Mouse (Mus musculus): ENCODE measurements around the gene Sumf2. TPM values are rescaled to one million over a fixed set of nuclear protein-coding genes. Genes with fewer than 3 reads are reported as not detected.
"Not testable (repeated sequence)": the region's sequence is repeated elsewhere in the genome, so short reads cannot be mapped to it uniquely, and the experiment has no call there.

Gene Sumf2
- polyA plus RNA-seq, 1 experiment from 2014 or later, result 32.4 TPM

DNA sequence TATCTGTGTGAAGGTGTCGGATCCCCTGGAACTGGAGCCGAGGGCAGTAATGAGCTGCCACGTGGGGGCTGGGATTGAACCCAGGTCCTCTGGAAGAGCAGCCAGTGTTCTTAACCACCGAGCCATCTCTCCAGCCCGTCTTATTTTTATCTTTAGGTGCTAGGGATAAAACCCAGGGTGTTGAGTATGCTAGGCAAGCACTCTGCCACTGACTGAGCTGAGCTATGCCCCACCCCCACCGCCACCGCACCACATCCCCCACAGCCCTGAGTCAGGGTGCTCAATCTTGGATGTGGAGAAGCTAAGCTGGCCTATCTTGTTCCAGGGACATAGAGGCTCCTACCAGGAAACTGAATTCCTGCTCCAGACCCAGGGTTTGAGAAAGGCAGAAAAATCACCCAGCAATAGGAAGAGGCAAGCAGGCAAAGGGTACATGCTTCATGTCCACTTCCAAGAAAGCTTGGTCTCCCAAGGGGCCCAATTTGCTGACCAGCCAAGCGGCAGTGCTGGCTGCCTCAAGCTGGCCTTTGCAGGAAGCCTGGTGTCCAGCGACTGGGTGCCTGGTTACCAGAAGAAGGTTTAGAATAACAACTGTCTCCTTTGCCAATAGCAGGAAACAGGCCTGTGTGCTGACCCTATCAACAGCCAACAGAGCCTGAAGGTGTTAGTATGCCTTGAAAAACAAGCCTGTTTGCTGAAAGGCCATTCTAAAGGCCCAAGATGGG lies 31.1 kb downstream of the Sumf2 start:
- Histone ChIP-seq H3K27me3 (replicated peaks) (no peaks in the 10 kb centered on the region), H3K9ac (replicated peaks) (no peak overlapping the region), H3K4me1 (no peaks in the 10 kb centered on the region), H3K27ac (replicated peaks) (no peak overlapping the region), H3K36me3 (peaks cover 26% of the 10 kb centered on the region), H3K4me3 (replicated peaks) (no peak overlapping the region), H3K4me2 (no peak overlapping the region), H3K9me3 (replicated peaks) (no peaks in the 10 kb centered on the region)
- ATAC-seq (ENCODE audit: low FRiP score), result no peak
- WGBS, result 82% methylated on average over 9 of the region's 9 CpGs

DNA sequence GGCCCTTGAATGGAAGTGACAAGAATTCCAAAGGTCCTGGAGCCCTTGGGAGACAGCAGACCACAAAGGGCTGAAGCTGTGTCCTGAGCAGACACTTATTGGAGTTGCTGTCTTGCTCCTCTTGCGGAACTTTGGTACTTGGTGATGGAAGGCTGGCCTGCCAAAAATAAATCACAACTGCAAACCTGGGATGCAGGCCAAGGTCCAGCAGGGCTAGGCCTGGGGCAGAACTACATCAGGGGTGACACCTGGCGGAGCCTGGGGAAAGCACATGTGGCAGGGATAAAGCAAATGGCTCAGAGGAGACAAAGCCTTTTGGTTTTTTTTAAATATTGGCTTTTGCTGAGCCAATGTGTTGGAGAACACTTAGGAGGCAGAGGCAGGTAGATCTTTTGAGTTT lies 32.2 kb downstream of the Sumf2 start:
- no peaks in the 10 kb centered on the region for H3K27me3 ChIP-seq (replicated peaks)
- WGBS, result 48% methylated on average over 2 of the region's 2 CpGs
- ATAC-seq (ENCODE audit: low FRiP score), result no peak
- no peaks in the 10 kb centered on the region for H3K9me3 ChIP-seq (replicated peaks)
- H3K4me1 ChIP-seq, result peaks cover 6% of the 10 kb centered on the region; the same call in 1 of the 2 replicates
- H3K4me3 ChIP-seq (replicated peaks), result no peak overlapping the region
- H3K36me3 ChIP-seq, result peaks cover 32% of the 10 kb centered on the region
- no peak overlapping the region for H3K4me2 ChIP-seq
- H3K9ac ChIP-seq (replicated peaks), result no peak overlapping the region
- H3K27ac ChIP-seq (replicated peaks), result no peak overlapping the region; the same call in 1 of the 2 replicates

DNA sequence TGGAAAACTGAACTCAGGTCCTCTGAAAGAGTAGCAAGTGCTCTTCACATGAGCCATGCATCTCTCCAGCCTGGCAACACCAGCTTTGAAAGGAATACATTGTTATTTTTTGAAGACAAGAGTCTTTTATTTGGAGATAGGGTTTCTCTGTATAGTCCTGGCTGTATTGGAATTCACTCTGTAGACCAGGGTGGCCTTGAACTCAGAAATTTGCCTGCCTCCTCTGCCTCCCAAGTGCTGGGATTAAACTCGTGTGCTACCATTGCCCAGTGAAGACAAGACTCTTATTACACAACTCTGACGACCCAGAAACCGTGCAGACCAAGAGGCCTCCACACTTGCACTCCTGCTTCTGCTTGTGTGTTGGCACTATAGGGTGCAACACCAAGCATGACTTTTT lies 33.1 kb downstream of the Sumf2 start:
- Histone ChIP-seq H3K9ac (replicated peaks) (no peak overlapping the region), H3K4me2 (no peak overlapping the region), H3K27ac (replicated peaks) (no peak overlapping the region), H3K27me3 (replicated peaks) (no peaks in the 10 kb centered on the region), H3K36me3 (peaks cover 41% of the 10 kb centered on the region), H3K4me1 (peaks cover 14% of the 10 kb centered on the region), H3K9me3 (replicated peaks) (no peaks in the 10 kb centered on the region), H3K4me3 (replicated peaks) (no peak overlapping the region)
- ATAC-seq (ENCODE audit: low FRiP score), result no peak
- 77% methylated on average over 3 of the region's 3 CpGs for WGBS

DNA sequence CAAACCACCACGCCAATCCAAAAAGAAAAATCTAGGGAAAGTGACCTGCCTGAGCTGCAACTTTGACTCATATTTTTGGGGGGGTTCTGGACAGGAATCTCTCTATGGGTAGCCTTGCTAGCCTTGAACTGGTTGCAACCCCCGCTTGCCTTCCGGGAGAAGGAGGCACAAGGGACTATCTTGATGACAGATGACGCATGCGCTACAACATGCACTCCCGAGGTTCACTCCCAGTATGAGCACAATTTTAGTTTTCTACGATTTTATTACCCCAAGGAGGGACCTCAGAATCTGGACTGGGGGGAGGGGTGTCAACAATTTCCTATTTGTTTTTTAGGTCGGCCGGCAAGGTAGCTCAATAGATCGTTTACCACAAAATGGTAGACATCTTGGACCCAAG lies 39.5 kb downstream of the Sumf2 start:
- H3K36me3 ChIP-seq, result peaks cover 26% of the 10 kb centered on the region
- no peak for ATAC-seq (ENCODE audit: low FRiP score)

DNA sequence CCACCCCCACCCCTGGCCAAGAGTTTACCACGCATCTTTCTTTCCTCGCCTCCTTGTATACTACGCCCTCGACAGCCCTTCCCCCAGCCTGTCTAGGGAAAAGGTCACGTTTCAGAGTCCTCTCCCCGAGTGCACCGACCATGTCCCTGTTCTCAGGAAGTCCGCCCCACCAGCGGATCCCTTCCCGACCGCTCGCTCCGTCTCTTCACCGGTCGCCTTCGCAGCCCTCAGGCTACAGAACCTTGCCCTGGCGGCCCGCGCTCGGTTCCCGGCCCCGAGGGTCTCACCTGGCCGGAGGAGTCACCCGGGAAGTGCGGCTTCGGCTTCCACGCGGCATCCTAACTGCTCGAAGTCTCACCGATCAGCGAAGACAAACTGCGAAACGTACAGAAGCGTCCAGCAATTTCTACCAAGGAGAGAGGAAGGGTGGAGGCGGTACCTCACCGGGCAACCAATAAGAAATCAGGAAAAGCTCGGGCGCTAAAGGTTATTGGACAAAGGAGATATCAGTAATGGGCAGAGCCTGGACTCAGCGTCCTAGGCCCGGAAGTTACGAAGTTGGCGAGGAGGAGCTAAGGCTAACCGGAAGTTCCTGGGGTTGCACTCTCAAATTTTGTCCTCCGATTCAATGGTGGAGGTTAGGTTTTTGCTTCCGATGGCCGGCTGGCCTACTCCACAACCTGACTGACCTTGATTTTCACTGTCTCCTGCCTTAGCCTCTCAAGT lies 40.3 kb downstream of the Sumf2 start, which contains the start of gene Chchd2:
Gene Chchd2 (minus strand): TSS at position 560 of the 726 bp plus-strand sequence.
- peak within 1 kb of the TSS; percentile 88 for H3K4me3 ChIP-seq (replicated peaks)
- peaks cover 34% of the 10 kb centered on the region for H3K4me1 ChIP-seq
- ATAC-seq (ENCODE audit: low FRiP score), result peak; percentile 99
- WGBS, result under 1% methylated on average over 46 of the region's 46 CpGs
- no peaks in the 10 kb centered on the region for H3K27me3 ChIP-seq (replicated peaks)
- H3K4me2 ChIP-seq, result peak within 1 kb of the TSS; percentile 88
- H3K9me3 ChIP-seq (replicated peaks), result no peaks in the 10 kb centered on the region
- H3K27ac ChIP-seq (replicated peaks), result peak within 1 kb of the TSS; percentile 94
- H3K36me3 ChIP-seq, result peaks cover 18% of the 10 kb centered on the region
- H3K9ac ChIP-seq (replicated peaks), result peak within 1 kb of the TSS; percentile 92

More for the DNA sequence above, 39.5 kb downstream of the Sumf2 start:
- peak overlapping the region; percentile 94 for H3K27ac ChIP-seq (replicated peaks)
- no peaks in the 10 kb centered on the region for H3K9me3 ChIP-seq (replicated peaks)
- H3K4me3 ChIP-seq (replicated peaks), result peak overlapping the region; percentile 88
- no peaks in the 10 kb centered on the region for H3K27me3 ChIP-seq (replicated peaks)
- H3K9ac ChIP-seq (replicated peaks), result peak overlapping the region; percentile 92
- H3K4me1 ChIP-seq, result peaks cover 34% of the 10 kb centered on the region
- H3K4me2 ChIP-seq, result peak overlapping the region; percentile 88
- WGBS, result 31% methylated on average over 10 of the region's 10 CpGs

DNA sequence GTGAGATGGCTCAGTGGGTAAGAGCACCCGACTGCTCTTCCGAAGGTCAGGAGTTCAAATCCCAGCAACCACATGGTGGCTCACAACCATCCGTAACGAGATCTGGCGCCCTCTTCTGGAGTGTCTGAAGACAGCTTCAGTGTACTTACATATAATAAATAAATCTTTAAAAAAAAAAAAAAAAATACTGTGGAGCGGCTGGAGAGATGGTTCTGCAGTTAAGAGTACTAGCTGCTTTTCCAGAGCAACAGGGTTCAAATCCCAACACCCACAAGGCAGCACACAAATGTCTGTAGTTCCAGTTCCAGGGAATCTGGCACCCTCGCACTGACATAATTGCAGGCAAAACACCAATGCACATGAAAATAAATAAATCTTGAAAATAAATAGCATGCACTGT lies 43.6 kb downstream of the Sumf2 start:
- peaks cover 18% of the 10 kb centered on the region for H3K4me1 ChIP-seq
- H3K36me3 ChIP-seq; H3K4me3 ChIP-seq (replicated peaks); H3K27ac ChIP-seq (replicated peaks); H3K9ac ChIP-seq (replicated peaks); H3K27me3 ChIP-seq (replicated peaks); H3K4me2 ChIP-seq; ATAC-seq (ENCODE audit: low FRiP score); H3K9me3 ChIP-seq (replicated peaks): not testable (repeated sequence)
- WGBS, result 90% methylated on average over 4 of the region's 7 CpGs

DNA sequence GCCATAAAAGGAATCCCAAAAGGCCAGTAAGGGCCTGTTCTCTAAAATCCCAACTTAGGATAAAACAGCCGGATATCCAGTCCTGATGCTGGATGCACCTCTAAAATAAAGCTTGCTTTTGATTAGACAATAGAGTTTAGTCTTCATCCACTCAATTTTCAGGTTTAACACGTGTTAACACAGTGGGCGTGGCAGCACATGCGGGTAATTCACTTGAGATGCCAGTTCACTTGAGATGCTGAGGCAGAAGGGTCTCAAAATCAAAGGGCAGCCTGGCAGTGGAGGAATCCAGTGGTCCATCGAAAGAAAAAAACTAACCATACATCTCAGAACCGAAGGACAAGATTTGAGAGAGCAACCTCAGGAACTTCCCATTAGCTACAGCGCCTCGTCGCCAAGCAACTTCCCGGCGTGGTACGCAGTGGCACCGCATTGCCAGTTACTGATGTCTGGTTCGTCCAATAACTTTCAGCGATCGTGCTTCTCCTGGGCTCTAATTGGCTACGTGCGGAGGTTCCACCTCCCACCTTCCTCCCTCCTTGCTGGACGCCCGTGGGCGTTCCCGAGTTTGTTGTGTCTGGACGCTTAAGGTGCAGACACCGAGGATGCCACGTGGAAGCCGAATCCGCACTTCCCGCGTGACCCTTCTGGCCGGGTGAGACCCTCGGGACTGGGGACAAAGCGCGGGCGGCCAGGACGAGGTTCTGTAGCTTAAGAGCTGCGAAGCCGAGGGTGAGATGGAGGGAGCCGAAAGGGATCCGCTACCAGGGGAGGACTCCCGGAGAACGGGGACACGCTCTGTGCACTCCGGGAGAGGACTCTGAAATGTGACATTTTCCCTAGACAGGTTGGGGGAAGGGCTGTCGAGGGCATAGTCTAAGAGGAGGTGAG lies 48.7 kb downstream of the Sumf2 start, which contains the start of gene Zbed5:
Gene Zbed5 (plus strand): TSS at position 526 of the 891 bp plus-strand sequence.
- no peaks in the 10 kb centered on the region for H3K9me3 ChIP-seq (replicated peaks)
- 1% methylated on average over 44 of the region's 44 CpGs for WGBS
- peak within 1 kb of the TSS; percentile 73 for H3K9ac ChIP-seq (replicated peaks)
- H3K4me1 ChIP-seq, result peaks cover 13% of the 10 kb centered on the region
- peak within 1 kb of the TSS; percentile 81 for H3K4me3 ChIP-seq (replicated peaks)
- no peaks in the 10 kb centered on the region for H3K36me3 ChIP-seq
- H3K27ac ChIP-seq (replicated peaks), result peak within 1 kb of the TSS; percentile 61
- H3K27me3 ChIP-seq (replicated peaks), result no peaks in the 10 kb centered on the region
- ATAC-seq (ENCODE audit: low FRiP score), result peak; percentile 99
- peak within 1 kb of the TSS; percentile 80 for H3K4me2 ChIP-seq

DNA sequence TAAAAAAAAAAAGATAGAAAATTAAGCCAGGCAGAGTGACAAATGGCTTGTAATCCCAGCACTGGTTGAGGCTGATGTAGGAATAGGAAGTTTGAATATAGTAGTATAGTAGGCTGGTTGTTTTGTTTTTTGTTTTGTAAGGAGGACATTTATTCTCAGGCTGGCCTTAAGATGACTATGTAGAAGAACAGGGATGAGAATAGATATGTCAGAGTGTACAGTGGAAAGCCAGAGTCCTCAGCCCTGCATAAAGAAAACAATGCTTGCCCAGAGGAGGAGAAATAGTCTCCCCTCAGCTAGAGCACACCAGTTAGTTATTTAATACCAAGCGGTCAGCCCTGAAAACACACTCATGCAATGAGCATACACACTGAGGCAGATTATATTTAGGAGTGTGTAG lies 51.7 kb downstream of the Sumf2 start, which contains the start of gene Phkg1:
Gene Phkg1 (minus strand): TSS at position 101 of the 400 bp plus-strand sequence.
- Histone ChIP-seq H3K27ac (replicated peaks) (no peak within 1 kb of the TSS), H3K36me3 (peaks cover 18% of the 10 kb centered on the region), H3K27me3 (replicated peaks) (no peaks in the 10 kb centered on the region), H3K9me3 (replicated peaks) (no peaks in the 10 kb centered on the region), H3K4me2 (no peak within 1 kb of the TSS), H3K9ac (replicated peaks) (no peak within 1 kb of the TSS), H3K4me1 (peaks cover 13% of the 10 kb centered on the region), H3K4me3 (replicated peaks) (no peak within 1 kb of the TSS)
- WGBS, result 98% methylated on average over 1 of the region's 1 CpGs
- ATAC-seq (ENCODE audit: low FRiP score), result no peak

DNA sequence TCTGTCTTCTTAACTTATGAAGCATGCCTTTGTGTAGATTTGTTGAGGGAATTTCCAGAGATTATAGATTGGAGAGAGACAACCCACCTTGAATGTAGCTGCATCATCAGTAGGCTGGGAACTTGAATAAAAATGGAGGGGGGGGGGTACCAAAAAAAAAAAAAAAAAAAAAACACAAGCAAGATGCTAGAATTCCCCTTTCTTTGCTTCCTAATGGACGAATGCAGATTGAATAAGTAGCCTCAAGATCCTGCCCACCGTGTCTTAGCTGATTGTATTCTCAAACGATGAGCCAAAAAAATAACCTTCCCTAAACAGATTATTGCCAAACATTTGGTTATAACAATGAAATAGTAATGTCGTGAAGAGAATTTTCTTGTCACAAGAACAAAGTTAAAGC lies 61.0 kb downstream of the Sumf2 start:
- peak overlapping the region; percentile 97 for H3K27ac ChIP-seq (replicated peaks)
- no peak for ATAC-seq (ENCODE audit: low FRiP score)
- H3K4me2 ChIP-seq, result peak overlapping the region; percentile 67
- H3K9me3 ChIP-seq (replicated peaks), result no peaks in the 10 kb centered on the region
- H3K4me3 ChIP-seq (replicated peaks), result peak overlapping the region; percentile 71
- peak overlapping the region; percentile 82 for H3K9ac ChIP-seq (replicated peaks)
- 26% methylated on average over 4 of the region's 4 CpGs for WGBS
- H3K27me3 ChIP-seq (replicated peaks), result no peaks in the 10 kb centered on the region
- H3K36me3 ChIP-seq, result peaks cover 6% of the 10 kb centered on the region
- peaks cover 7% of the 10 kb centered on the region for H3K4me1 ChIP-seq

DNA sequence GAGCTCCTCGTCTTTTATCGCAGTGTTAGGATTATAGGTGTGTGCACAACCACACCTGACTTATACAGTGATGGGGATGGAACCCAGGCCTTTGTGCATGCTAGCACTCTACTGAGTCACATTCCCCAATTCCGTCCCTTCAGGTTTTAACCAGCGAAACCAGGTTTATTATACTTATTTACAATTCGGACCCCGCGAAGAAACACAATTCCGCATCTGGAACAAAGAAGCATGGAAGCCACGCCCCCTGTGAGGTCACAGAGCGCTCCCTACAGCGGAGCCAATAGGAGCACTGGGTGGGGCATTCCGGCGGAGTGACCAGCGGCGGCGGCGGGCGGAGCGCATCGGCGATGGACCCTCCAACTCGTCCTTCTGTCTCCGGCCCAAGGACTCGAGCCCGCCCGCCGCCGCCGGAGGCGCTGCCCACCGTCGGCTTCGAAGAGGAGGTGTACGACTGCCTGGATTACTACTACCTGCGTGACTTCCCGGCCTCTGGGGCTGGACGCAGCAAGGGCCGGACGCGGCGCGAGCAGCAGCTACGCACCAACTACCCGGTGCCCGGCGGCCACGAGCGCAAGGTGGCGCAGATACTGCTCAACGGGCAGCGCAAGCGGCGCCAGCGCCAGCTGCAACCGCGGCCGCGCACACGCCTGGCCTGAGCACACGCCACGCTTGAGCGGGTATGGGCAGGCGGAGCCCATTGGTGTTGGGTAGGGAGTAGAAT lies 61.6 kb downstream of the Sumf2 start, which contains the start of gene Nupr1l:
Gene Nupr1l (plus strand): TSS at position 299 of the 724 bp plus-strand sequence.
- peaks cover 7% of the 10 kb centered on the region for H3K4me1 ChIP-seq
- H3K27ac ChIP-seq (replicated peaks), result peak within 1 kb of the TSS; percentile 97
- peak within 1 kb of the TSS; percentile 71 for H3K4me3 ChIP-seq (replicated peaks)
- peak within 1 kb of the TSS; percentile 82 for H3K9ac ChIP-seq (replicated peaks)
- no peaks in the 10 kb centered on the region for H3K9me3 ChIP-seq (replicated peaks)
- no peaks in the 10 kb centered on the region for H3K36me3 ChIP-seq
- WGBS, result under 1% methylated on average over 63 of the region's 63 CpGs
- H3K4me2 ChIP-seq, result peak within 1 kb of the TSS; percentile 67
- no peaks in the 10 kb centered on the region for H3K27me3 ChIP-seq (replicated peaks)
- ATAC-seq (ENCODE audit: low FRiP score), result peak; percentile 96
